Mouse (Mus musculus) stomach, embryonic 14.5 days (tissue): ENCODE measurements around the gene Itln1. TPM values are rescaled to one million over a fixed set of nuclear protein-coding genes. Genes with fewer than 3 reads are reported as not detected.

ENCODE experiments used
- ATAC-seq: fragments of 200-750 bp; cut with Nextera tagmentation; 2 replicates; pipeline ENCODE4 v1.8.0; 2017; ENCODE audit warnings: low read depth, moderate TSS enrichment; ENCODE audit not compliant: insufficient number of reproducible peaks, insufficient read depth, low FRiP score
- H3K27ac ChIP-seq: fragments of 300-500 bp; sonication (generic); 2 replicates; pipeline ENCODE4 v1.5.1; 2014; ENCODE audit warnings: mild to moderate bottlenecking, low read length, moderate library complexity, mixed read lengths
- H3K27me3 ChIP-seq: fragments of 300-500 bp; sonication (generic); 2 replicates; pipeline ENCODE4 v1.6.1; 2014; ENCODE audit warnings: low read length, control low read depth, mixed read lengths; ENCODE audit not compliant: control insufficient read depth, insufficient read depth
- H3K36me3 ChIP-seq: fragments of 300-500 bp; sonication (generic); 2 replicates; pipeline ENCODE4 v1.6.1; 2014; ENCODE audit warnings: mild to moderate bottlenecking, control low read depth, low read length, moderate library complexity, mixed read lengths; ENCODE audit not compliant: control insufficient read depth, insufficient read depth
- H3K4me1 ChIP-seq: fragments of 300-500 bp; sonication (generic); 2 replicates; pipeline ENCODE4 v1.6.1; 2014; ENCODE audit warnings: low read length, control low read depth, mixed read lengths; ENCODE audit not compliant: control insufficient read depth, insufficient read depth
- H3K4me2 ChIP-seq: fragments of 300-500 bp; sonication (generic); replicated peaks from 2 replicates; pipeline ENCODE4 v1.6.1; 2014; ENCODE audit warnings: low read depth, low read length, control low read depth
- H3K4me3 ChIP-seq: fragments of 300-500 bp; sonication (generic); 2 replicates; pipeline ENCODE4 v1.5.1; 2014; ENCODE audit warnings: low read depth, low read length, control low read depth
- H3K9ac ChIP-seq: fragments of 300-500 bp; sonication (generic); replicated peaks from 2 replicates; pipeline ENCODE4 v1.6.1; 2014; ENCODE audit warnings: low read depth, mild to moderate bottlenecking, control low read depth, low read length, moderate library complexity, mixed read lengths
- H3K9me3 ChIP-seq: fragments of 300-500 bp; sonication (generic); 2 replicates; pipeline ENCODE4 v1.6.1; 2016; ENCODE audit warnings: low read depth, low read length, control low read depth; ENCODE audit not compliant: control insufficient read depth
- WGBS: fragments of 180-500 bp; shearing (Covaris S2); extraction: QIAGEN DNeasy Blood & Tissue Kit; methylation state at CpG from one replicate; pipeline ENCODE4 v1.1.7; 2014; 5-methylcytosine and 5-hydroxymethylcytosine counted together
- polyA plus RNA-seq: library from polyadenylated mRNA; unstranded; fragments of >200 nt; fragmentation: Nextera tagmentation; extraction: Ambion mirVana; gene quantifications from 2 replicates; pipeline ENCODE4 v1.2.1, GENCODE M21; 2014

The Itln1 gene
- polyA plus RNA-seq, 1 experiment from 2014 or later, result not detected

GRCm38 (mm10) chr1:171470371-171470871 lies 64.7 kb downstream of the Itln1 start:
- Histone ChIP-seq H3K9ac (no peak overlapping the region), H3K4me1 (no peaks in the 10 kb centered on the region), H3K36me3 (no peaks in the 10 kb centered on the region), H3K27ac (no peak overlapping the region), H3K27me3 (no peaks in the 10 kb centered on the region), H3K4me2 (no peak overlapping the region), H3K9me3 (no peaks in the 10 kb centered on the region), H3K4me3 (no peak overlapping the region)
- ATAC-seq, result no peak
- 31% methylated on average over 7 of the region's 7 CpGs for WGBS

- Histone ChIP-seq H3K4me1 (no peaks in the 10 kb centered on the region), H3K4me2 (no peak overlapping the region), H3K36me3 (no peaks in the 10 kb centered on the region), H3K27ac (no peak overlapping the region), H3K9ac (no peak overlapping the region), H3K9me3 (no peaks in the 10 kb centered on the region), H3K27me3 (no peaks in the 10 kb centered on the region), H3K4me3 (no peak overlapping the region)
- 82% methylated on average over 3 of the region's 3 CpGs for WGBS
- ATAC-seq, result no peak
These were observed 65.4 kb downstream of the Itln1 start for GRCm38 (mm10) chr1:171469678-171470077.

Other genes with a start within 250 kb of the Itln1 start
- gene Usp21, start 247.3 kb downstream of the Itln1 start, polyA plus RNA-seq, result 68.8 and 70.6 TPM in 2 replicates
- gene Ufc1, start 240.3 kb downstream of the Itln1 start, polyA plus RNA-seq, result 118 and 130 TPM in 2 replicates
- gene Dedd, start 206.1 kb downstream of the Itln1 start, polyA plus RNA-seq, result 48.8 and 54.1 TPM in 2 replicates
- gene Nit1, start 189.6 kb downstream of the Itln1 start, polyA plus RNA-seq, result 37.1 and 40.8 TPM in 2 replicates
- 44.7 TPM in 2 replicates for gene Pfdn2, start 189.6 kb downstream of the Itln1 start, polyA plus RNA-seq
- 1.5 and 1.6 TPM in 2 replicates for gene Klhdc9, start 174.5 kb downstream of the Itln1 start, polyA plus RNA-seq
- 10.7 and 13.7 TPM in 2 replicates for gene Nectin4, start 165.2 kb downstream of the Itln1 start, polyA plus RNA-seq
- 0.67 and 1.3 TPM in 2 replicates for gene Arhgap30, start 146.3 kb downstream of the Itln1 start, polyA plus RNA-seq
- 85.2 and 95.0 TPM in 2 replicates for gene Usf1, start 124.0 kb downstream of the Itln1 start, polyA plus RNA-seq
- gene Tstd1, start 116.4 kb downstream of the Itln1 start, polyA plus RNA-seq, result 3.0 and 3.1 TPM in 2 replicates
- gene F11r, start 97.8 kb downstream of the Itln1 start, polyA plus RNA-seq, result 119 and 127 TPM in 2 replicates
- gene Alyref2, start 31.8 kb downstream of the Itln1 start, polyA plus RNA-seq, result 14.5 and 14.6 TPM in 2 replicates
- gene Cd244a, start 23.9 kb upstream of the Itln1 start, polyA plus RNA-seq, result 0.21 and 0.26 TPM in 2 replicates
- gene Ly9, start 72.1 kb upstream of the Itln1 start, polyA plus RNA-seq, result not detected in 2 replicates
- gene Slamf7, start 117.7 kb upstream of the Itln1 start, polyA plus RNA-seq, result 0.14 TPM in 1 of 2 replicates, not detected in the other
- 2.5 and 3.2 TPM in 2 replicates for gene Cd48, start 146.7 kb upstream of the Itln1 start, polyA plus RNA-seq
- gene Slamf1, start 231.8 kb upstream of the Itln1 start, polyA plus RNA-seq, result 0.06 and 0.19 TPM in 2 replicates